Mouse (Mus musculus) frontal cortex, adult 2 months (tissue): ENCODE results near the gene Scoc. TPM values are rescaled to one million over a fixed set of nuclear protein-coding genes. Genes with fewer than 3 reads are reported as not detected.

Experiments
- DNase-seq, 2 experiments: peaks; one replicate each; pipeline ENCODE4 v3.0.0; 2022; ENCODE audit warnings: low spot score in 1 of 2; ENCODE audit errors: extremely low spot score in 1 of 2
- polyA plus RNA-seq: library from polyadenylated mRNA; depleted of rRNA; stranded (reverse); fragments of >200 nt; gene quantifications from 2 replicates; pipeline ENCODE4 v1.2.3, GENCODE M21; 2012; rRNA removed

Scoc gene
- polyA plus RNA-seq, 1 experiment = 324 TPM

DNA sequence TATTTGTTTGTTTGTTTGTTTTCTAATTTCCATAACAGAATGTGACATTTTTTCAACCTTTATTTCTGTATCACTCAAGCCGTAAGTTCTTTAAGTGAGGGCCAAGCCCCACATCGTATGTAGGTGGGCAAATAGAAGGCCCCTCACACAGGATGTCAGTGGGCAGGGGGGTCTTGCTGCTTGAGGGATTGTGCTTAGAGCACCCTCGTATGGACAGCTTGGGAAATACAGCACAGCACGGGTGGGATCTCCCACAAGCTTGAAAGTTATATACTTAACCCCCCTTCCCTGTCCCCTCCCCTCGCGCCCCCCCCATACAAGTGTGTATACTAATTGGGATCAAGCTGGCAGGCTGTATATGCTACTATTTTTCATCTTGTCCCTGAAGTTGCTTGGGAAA lies 51.4 kb downstream of the Scoc start:
- DNase-seq = no peak

DNA sequence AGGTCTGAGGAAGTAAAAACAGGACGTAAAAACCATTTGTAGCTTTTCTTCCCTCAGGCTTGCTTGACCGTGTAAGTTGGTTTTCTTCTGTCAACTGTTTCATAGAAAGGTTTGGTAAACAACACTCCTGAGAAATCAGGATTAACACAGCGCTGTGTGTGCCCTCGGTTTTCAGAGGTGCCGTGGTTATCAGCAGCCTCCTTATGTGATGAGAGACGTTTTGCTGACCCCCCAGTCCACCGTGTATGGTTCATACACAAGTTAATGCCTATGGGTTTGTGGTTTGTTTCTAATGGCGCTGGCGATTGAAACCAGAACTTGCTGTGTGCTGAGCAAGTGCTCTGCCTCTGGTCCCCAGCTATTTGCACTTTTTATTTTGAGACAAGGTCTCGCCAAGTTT lies 52.6 kb downstream of the Scoc start:
- DNase-seq = no peak

DNA sequence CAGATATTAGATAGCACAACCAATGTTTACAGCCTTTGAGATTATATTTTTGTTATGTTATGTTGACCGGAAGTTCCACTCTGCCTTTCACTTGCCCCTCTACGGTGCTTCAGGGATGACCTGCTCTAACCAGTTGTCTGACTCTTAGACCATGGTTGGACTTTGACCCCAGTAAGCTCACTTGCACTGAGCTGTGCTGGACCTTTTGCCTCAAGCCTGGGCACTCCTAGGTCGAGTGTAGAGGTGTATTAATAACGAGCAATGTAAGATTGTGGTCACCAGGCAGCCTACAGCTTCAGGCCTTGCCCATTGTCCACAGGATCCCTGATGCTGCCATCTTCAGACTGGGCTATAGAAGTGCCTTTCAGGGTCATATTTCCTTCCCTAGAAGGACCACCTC lies 60.5 kb downstream of the Scoc start:
- DNase-seq = no peak

DNA sequence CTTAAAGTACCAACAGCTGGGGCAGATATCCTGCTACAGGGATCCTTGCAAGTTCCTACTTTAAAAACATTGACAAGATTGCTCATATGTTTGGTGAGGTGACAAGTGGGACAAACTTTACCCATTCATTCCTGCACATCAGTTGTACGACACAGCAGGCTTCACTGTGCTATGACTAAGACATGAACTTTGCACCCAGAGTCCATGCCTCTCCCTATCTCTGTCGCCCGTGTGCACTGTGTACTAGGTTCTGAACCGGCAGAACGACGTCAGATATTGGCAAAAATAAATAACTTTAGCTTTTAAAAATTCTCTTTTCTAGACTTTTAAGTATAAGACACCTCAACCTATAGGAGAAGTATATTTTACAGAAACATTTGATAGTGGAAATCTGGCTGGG lies 61.5 kb downstream of the Scoc start:
- DNase-seq = no peak

DNA sequence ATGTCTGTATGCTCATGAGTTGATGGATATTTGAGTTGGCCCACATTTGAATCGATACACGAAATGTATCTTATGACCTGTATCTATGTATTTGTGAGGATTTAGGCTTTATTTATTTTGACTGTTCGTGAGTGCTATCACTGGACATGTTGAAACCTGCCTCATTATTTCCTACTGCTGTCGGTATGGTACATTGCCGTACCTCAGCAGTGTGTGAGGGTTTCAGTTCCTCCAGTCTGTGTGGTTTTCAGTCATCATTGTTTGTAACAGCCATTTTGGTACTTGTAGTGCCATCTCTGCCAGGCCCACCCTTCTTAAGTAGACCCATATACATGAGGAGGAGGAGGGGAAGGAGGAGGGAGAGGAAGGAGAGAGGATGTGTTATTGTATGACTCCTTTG lies 63.9 kb downstream of the Scoc start:
- no peak for DNase-seq

DNA sequence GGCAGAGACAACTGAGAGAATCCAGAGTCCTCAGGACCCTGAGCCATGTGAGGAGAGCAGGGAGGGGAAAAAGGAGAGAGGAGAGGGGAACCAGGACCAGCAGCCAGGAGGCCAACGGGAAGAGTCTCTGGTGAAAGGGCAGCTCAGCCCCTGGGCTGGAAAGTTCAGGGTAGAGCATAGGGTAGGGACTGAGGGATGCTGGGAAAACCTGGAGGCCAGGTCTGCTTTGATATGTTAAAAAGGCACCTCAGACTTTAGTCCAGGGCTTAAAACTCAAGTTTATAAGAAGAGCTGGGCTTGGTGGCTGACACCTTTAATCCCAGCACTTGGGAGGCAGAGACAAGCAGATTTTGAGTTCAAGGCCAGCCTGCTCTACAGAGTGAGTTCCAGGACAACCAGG lies 65.7 kb downstream of the Scoc start:
- DNase-seq = no peak

DNA sequence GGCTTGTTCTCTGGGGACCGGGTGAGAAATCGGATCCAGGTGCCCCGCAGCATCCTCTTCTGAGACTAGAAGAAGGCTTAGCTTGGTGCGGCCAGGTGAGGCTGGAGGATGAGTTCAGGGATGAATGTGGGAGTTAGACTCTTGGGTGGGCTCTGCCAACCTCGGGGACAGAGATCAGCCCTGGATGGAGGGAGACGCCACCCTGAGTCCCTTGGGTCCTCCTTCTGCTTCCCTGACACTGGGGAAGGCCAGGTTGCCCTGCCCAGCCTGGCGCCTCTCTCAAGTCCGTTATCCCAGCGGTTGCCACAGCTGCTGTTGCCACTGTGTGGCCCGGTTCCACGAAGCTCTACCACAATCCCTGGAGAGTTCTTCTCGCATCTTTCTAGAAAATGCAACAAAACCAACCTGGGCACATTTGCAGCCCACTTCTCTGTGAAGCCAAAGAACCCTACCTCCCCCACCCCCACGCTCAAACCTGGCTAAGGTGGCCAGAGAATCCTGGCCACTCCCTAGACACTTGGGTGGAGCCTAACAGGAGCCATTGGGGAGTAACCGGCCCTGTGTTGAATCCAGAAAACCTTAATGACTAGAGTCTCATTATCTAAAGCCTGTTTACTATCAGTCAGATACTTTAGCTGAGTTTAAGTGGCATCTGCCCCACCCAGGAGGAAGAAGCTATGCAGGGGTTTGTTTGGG lies 68.0 kb downstream of the Scoc start:
- DNase-seq = peak in 1 of 2 experiments; percentile 3

DNA sequence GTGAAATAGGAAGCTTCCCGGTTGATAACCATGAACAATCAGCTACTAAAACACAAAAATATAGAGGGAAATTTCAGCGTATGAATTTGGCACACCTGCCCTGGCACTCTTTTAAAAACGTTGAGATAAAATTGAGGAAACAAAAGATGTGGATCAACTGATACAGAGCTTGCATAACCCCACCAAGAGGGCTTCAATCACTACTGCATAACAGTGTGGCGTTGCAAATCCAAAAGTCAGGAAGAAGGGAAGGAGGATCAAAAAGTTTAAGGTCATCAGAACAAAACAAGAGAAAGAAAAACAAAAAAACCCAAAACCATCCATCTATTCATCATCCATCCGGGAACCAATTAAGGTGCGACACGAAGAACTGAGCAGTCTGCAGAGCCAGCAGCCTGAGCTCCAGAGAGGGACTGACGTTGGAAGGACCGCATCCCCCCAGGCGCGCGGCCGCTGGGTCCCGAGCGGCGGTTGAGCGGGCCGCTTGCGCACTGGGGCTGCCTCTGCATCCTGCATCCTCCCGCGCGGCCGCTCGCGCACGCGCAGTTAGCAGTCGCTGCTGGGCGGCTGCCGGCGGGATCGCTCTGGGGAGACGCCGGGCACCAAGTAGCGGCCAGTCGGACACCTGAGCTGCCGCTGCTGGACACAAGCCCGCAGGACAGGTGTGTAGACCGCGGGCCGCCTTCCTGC lies 68.7 kb downstream of the Scoc start, which contains the start of gene Clgn:
Gene Clgn (plus strand): TSS at position 552 of the 690 bp plus-strand sequence.
- DNase-seq = peak; percentile 21 to 80

DNA sequence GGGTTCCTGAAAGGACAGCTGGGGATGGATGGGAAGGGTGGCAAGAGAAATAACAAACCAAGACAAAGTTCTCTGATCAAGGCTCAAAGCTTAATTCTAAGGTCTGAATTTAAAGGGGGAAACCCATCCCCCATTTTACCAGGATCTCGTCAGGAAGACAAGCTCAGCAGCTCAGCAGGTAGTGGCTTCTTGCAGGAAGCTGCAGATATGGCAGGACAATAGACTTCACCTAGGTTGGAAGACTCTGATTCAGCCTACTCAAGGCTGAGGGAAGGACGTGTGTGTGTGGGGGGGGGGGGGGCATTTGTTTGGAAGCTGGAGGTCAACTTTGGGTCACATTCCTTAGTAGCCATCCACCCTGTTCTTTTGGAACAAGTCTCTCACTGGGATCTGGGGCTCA lies 75.3 kb downstream of the Scoc start:
- no peak for DNase-seq

DNA sequence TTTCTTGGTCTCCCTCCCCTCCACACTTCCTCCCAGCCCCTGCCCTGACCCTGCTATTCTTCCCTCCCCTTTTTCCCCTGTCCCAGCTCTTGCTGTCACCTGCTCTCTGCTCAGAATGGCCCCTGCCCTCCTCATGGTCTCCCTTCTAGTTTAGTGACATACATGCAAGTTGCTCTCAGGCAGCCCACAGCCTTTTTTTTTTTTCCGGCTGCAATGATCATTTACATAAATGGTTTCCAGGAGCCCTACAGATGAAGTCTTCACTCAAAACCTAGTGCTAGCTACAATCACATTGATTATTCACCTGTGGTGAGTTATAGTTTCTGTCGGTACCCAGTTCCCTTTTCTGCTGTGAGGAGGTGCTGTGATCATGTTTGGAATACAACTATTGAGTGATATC lies 77.2 kb downstream of the Scoc start:
- DNase-seq = no peak

DNA sequence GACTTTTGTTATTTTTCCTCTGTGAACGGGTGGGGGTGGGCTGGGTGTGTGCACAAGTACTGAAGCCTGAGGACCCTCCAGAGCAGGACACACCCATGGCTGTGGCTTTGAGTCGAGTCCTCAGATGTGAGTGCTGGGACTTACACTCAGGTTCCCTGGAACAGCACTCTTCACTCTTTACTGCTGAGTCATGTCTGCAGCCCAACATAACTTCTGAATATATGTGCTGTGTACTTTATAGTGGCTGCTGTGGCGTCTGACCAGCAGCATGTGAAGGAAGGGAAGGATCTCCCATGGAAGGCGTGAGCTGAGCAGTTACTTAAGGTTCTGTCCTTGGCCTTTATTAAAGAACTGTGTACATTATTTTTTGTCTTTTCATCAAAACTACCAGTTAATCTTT lies 78.0 kb downstream of the Scoc start:
- DNase-seq = no peak

Other genes starting within 250 kb of the Scoc start
- 0.19 and 0.22 TPM in 2 replicates for gene Ucp1, start 168.0 kb downstream of the Scoc start, polyA plus RNA-seq
- gene Elmod2, start 125.9 kb downstream of the Scoc start, polyA plus RNA-seq = 12.5 and 12.9 TPM in 2 replicates
- not detected in 2 replicates for gene Mgat4d, start 109.9 kb downstream of the Scoc start, polyA plus RNA-seq
- gene Clgn, start 68.5 kb downstream of the Scoc start, polyA plus RNA-seq = 8.9 and 9.2 TPM in 2 replicates
- gene Olfr370, start 77.4 kb upstream of the Scoc start, polyA plus RNA-seq = not detected in 2 replicates
- gene Ndufb7, start 108.3 kb upstream of the Scoc start, polyA plus RNA-seq = 324 and 374 TPM in 2 replicates
- gene Tecr, start 149.6 kb upstream of the Scoc start, polyA plus RNA-seq = 779 and 879 TPM in 2 replicates
- 37.9 TPM in 2 replicates for gene Dnajb1, start 149.8 kb upstream of the Scoc start, polyA plus RNA-seq
- 86.3 and 90.2 TPM in 2 replicates for gene Gipc1, start 194.3 kb upstream of the Scoc start, polyA plus RNA-seq
- 2.2 TPM in 2 replicates for gene Ptger1, start 208.3 kb upstream of the Scoc start, polyA plus RNA-seq
- 51.9 and 61.9 TPM in 2 replicates for gene Pkn1, start 240.8 kb upstream of the Scoc start, polyA plus RNA-seq